Mouse (Mus musculus): ENCODE data around the gene Adgrb3.
A peak's percentile ranks its signal among the peaks of the same experiment; 100 is the strongest.

Adgrb3 gene

GRCm38 (mm10) chr1:25229245-25229750 lies 600.2 kb downstream of the Adgrb3 start:
- no peak for DNase-seq

DNA sequence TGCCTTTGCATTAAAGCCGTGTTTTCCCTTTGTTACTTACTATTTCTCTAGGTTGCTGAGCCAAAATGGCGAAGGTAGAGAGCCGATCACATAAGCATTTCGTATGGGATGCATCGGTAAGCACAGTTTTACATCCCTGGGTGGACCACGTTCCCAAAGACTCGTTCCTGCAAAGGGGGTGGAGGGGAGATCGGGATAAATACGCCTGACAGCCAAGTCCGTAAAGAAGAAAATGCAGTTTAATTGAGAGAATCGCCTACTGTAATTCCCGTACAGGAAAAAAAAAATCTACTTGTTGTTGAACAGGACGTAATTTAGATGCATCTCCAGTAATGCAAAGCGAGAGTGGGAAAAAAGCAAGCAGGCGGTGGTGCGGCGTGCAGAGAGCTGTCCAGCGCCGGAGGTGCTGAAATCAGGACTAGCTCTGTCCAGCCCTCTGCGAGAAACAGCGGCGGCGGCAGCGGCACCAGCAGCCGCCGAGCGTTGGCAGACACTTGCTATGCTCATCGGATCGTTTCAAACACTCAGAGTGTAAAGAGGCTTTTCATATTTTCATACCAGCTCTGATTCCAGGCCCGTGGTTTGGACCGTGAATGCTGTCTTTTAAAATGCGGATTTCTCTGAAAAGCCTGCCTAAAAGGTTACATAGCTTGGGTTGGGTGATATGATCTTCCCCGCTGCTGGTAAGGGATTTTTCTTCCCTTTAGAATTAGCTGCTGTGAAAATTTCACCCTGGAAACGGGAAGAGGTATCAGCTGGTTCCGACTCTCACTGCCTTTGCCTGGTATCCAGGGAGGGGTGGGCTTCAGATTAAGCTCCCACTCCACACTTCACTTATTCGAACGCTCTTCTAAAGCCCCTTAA lies 600.9 kb downstream of the Adgrb3 start:
- DNase-seq: peak; percentile 91 to 92

- DNase-seq: no peak
Observed at GRCm38 (mm10) chr1:25227880-25228279, 601.6 kb downstream of the Adgrb3 start.

DNA sequence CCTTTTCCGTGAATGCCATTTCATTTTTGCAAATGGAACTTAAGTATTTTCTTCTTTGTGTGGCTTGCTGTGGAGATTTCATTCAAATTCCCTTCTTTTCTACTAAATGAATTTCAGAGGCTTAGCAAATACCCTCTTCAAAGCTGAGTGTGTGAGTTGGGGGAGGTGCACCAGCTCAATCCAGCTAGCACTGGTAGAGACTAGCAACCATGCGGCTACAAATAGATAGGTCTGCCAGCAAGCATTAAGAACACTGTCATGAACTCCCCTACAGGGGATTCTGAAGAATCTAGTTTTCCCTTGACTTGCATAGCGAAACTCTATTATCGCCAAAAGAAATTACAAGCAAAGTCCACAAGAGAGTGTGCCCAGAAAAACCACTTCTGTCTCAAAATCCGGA lies 624.9 kb downstream of the Adgrb3 start:
- DNase-seq: no peak

DNA sequence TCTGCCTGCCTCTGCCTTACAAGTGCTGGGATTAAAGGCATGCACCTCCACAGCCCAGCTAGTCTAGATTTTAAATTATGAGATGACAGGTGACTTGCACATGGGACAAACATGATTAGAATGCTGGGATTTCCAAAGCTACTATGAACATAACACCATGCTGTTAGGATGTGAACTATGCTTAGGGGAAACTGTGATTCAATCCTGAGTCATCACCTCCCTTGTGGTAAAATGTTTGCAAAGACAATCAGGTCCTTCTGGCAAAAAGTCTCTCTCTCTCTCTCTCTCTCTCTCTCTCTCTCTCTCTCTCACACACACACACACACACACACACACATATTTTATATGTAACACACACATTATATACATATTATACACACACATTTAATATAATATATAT lies 630.1 kb downstream of the Adgrb3 start:
- DNase-seq: no peak

GRCm38 (mm10) chr1:25191986-25192385 lies 637.5 kb downstream of the Adgrb3 start:
- DNase-seq: no peak

GRCm38 (mm10) chr1:25189261-25189660 lies 640.2 kb downstream of the Adgrb3 start:
- DNase-seq: no peak

DNA sequence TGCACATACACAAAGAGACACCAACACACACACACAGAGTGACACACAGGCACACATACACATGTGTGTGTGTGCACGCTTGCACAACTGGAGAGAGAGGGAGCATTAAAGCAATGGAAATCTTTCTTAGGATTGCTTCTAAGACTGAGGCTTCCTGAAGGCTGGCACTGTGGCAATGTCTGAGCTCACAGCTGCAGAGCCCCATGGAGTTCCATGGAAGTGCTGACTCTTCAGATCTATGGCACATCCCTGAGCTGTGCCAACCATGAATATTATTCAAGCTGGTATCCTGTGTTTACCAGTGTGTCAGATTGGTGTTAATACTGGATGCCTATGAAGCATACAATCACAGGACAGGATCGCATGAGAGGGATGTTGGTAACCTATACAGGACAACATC lies 643.6 kb downstream of the Adgrb3 start:
- DNase-seq: no peak

- no peak for DNase-seq
Observed at GRCm38 (mm10) chr1:25181881-25182280, 647.6 kb downstream of the Adgrb3 start.

GRCm38 (mm10) chr1:25180615-25181014 lies 648.9 kb downstream of the Adgrb3 start:
- no peak for DNase-seq

DNA sequence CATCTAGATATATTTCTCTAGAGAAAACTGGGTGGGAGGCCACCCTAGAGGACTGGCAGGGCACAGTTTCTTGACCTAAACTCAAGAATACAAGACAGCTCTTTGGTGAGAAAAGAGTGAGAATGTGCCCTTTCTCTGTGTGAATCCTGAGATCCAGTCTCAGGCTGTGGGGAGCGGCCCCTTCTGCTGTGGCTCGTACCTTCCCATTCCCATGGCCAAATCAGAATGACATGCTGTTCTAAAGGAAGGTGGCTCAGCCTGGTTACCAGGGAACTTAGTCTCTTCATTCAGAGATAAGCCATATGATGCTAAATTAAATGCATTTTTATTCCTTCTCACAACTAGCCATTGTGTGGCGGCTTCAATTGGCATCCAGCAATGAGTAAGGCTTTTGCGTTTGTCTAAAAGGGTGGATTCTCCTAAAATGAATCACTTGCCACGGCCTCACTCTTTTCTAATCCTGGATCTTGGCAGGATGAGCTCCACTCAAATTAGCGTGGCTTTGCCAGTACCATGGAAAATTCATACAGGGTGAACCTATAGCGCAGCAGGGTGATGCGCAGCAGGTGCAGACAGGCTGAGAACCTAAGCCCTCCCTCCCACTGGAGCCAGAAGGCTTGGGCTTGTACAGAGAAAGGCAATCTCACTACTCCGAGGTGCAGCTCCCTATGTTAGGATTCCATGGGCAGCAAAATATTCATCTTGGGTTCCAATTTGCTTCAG lies 649.5 kb downstream of the Adgrb3 start:
- DNase-seq: no peak

- no peak for DNase-seq
Observed at GRCm38 (mm10) chr1:25178347-25179130, 651.0 kb downstream of the Adgrb3 start.

- no peak for DNase-seq
Observed at GRCm38 (mm10) chr1:25167120-25167519, 662.4 kb downstream of the Adgrb3 start.

DNA sequence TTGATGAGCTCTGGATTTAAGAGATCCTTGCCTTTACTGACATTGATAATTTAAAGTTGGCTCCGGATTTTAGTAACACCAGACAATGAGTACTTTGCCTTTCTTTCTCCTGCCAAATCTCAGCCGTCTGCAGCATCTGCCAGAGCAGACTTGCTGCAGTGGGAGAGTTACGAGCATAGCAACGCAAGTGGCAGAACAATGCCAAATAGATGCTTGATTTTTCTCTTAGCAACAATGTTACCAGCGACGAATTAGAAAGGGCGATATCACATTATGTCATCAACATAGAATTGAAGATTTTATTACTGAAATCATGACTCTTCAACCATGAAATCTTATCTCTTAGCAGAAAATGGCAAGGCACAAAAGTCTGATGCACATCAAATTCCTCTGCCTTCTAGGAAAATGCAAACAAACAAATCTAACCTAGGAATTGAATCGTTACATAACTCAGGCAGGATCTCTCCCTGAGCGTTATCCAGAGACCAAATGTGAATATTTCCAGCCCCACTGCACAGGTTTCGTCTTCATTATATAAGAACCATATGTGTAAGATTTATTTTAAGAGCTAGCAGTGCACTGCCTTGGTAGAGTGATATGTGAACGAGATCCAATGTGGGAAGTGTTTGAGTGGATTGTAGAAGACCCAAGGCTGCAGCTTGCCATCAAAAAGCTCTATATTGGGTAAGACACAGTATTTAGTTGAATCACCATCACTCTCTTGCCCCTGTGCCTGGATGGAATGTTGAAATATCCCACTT lies 663.3 kb downstream of the Adgrb3 start:
- no peak for DNase-seq

- no peak for DNase-seq
Observed at GRCm38 (mm10) chr1:25163561-25163960, 665.9 kb downstream of the Adgrb3 start.

GRCm38 (mm10) chr1:25146206-25146605 lies 683.3 kb downstream of the Adgrb3 start:
- no peak for DNase-seq

DNA sequence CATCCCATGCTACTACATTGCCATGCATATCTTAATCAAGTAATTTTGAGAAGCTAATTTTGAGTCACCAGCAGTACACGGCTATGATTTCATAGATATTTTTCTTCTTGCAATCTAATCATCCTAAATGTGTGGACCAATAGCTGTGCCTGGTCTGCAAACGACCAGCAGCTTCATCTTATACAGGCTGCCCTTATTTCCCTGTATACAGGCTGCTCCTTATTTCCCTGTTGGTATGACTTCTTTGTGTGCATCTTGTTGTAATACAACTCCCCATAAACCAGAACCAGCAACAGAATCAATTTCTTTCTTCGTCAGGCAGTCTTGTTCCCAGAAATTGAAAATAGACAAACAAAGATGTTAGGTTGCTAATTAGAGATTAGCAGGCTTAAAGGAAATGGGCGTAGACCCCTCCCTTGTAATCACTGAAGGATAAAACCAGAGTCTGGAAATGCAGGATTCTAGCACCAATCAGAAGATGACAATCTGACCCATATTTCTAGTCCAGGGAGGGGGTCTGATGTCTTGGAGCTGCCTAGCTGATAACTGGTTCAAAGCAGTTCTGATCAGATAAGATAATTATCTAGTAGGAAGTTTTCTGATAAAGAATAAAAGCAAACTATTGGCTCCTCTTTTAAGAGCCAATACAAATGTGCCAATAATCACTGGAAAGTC lies 697.2 kb downstream of the Adgrb3 start:
- no peak for DNase-seq

- no peak for DNase-seq
Observed at GRCm38 (mm10) chr1:25115512-25115911, 714.0 kb downstream of the Adgrb3 start.

- no peak for DNase-seq
Observed at GRCm38 (mm10) chr1:25107500-25108101, 721.9 kb downstream of the Adgrb3 start.

DNA sequence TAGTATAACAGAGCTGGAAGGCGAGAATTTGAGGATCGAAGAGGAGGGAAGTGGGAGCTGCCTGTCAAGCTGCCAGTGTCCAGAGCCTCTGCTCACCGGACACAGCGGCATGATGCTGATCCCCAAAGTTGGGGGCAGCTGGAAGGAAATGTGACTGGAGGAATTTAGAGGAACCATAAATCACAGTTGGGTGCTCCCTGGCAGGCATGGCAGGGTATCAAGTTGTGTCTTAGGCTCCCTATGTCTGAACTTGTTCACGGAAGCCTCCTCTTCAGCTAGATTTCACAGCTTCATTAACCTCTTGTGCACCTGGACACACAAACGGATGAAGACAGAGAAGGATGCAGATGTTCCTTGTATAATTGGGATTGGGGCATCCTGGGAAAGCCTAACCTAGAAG lies 722.8 kb downstream of the Adgrb3 start:
- no peak for DNase-seq

- DNase-seq: peak; percentile 24 to 42
Observed at GRCm38 (mm10) chr1:25105367-25105766, 724.1 kb downstream of the Adgrb3 start.
